Mouse (Mus musculus) myocyte (in vitro differentiated cells): Measurements from ENCODE around the gene Myo18a. TPM values are rescaled to one million over a fixed set of nuclear protein-coding genes. Genes with fewer than 3 reads are reported as not detected.
A peak's percentile ranks its signal among the peaks of the same experiment; 100 is the strongest.

Experiments used
- H3K27me3 ChIP-seq: one replicate; pipeline ENCODE4 v1.6.1; 2011; ENCODE audit not compliant: control insufficient read depth, insufficient read depth, insufficient read length
- H3K36me3 ChIP-seq: one replicate; pipeline ENCODE4 v1.6.1; 2011; ENCODE audit not compliant: control insufficient read depth, insufficient read depth
- H3K4me2 ChIP-seq: one replicate; pipeline ENCODE4 v1.6.1; 2011; ENCODE audit warnings: low read depth, control low read depth
- H3K4me3 ChIP-seq: one replicate; pipeline ENCODE4 v1.5.1; 2011; ENCODE audit warnings: mild to moderate bottlenecking, control low read depth, moderate library complexity
- H3K79me2 ChIP-seq: one replicate; pipeline ENCODE4 v1.6.1; 2011; ENCODE audit not compliant: control insufficient read depth, insufficient read depth
- H3ac ChIP-seq: one replicate; pipeline ENCODE4 v1.6.1; 2011; ENCODE audit not compliant: control insufficient read depth, insufficient read length
- CEBPB ChIP-seq: IDR thresholded peaks from 2 replicates; pipeline ENCODE4 v1.6.1; 2011; ENCODE audit warnings: mild to moderate bottlenecking, moderate library complexity; ENCODE audit not compliant: poor library complexity, insufficient read depth, severe bottlenecking
- E2F4 ChIP-seq: IDR thresholded peaks from one replicate; pipeline ENCODE4 v1.6.1; 2011; ENCODE audit warnings: mild to moderate bottlenecking, control low read depth, moderate library complexity; ENCODE audit not compliant: insufficient read depth
- MAX ChIP-seq: IDR thresholded peaks from one replicate; pipeline ENCODE4 v1.6.1; 2011; ENCODE audit warnings: low read depth, mild to moderate bottlenecking, control low read depth
- MYOD1 ChIP-seq, 3 experiments: IDR thresholded peaks; one replicate each; pipeline ENCODE4 v1.6.1; 2011; ENCODE audit warnings: control low read depth in 2 of 3, low read depth in 2 of 3, mild to moderate bottlenecking in 2 of 3, moderate library complexity in 1 of 3; ENCODE audit not compliant: insufficient read length in 2 of 3, control insufficient read depth in 1 of 3
- MYOG ChIP-seq, 3 experiments: IDR thresholded peaks; one replicate each; pipeline ENCODE4 v1.6.1; 2011; ENCODE audit warnings: control low read depth in 2 of 3, low read depth in 2 of 3, mild to moderate bottlenecking in 2 of 3; ENCODE audit not compliant: insufficient read length in 2 of 3, control insufficient read depth in 1 of 3, insufficient read depth in 1 of 3
- POLR2A ChIP-seq: IDR thresholded peaks from one replicate; pipeline ENCODE4 v1.6.1; 2011; ENCODE audit warnings: low read depth, mild to moderate bottlenecking, control low read depth, moderate library complexity; ENCODE audit not compliant: insufficient read length
- POLR2AphosphoS2 ChIP-seq: IDR thresholded peaks from one replicate; pipeline ENCODE4 v1.6.1; 2011; ENCODE audit warnings: low read depth, control low read depth; ENCODE audit not compliant: insufficient read length
- REST ChIP-seq: IDR thresholded peaks from one replicate; pipeline ENCODE4 v1.6.1; 2011; ENCODE audit warnings: mild to moderate bottlenecking, control low read depth, moderate library complexity; ENCODE audit not compliant: insufficient read depth, insufficient read length
- SRF ChIP-seq: IDR thresholded peaks from one replicate; pipeline ENCODE4 v1.6.1; 2011; ENCODE audit warnings: low read depth; ENCODE audit not compliant: control insufficient read depth, insufficient read length
- TCF12 ChIP-seq: IDR thresholded peaks from one replicate; pipeline ENCODE4 v1.6.1; 2011; ENCODE audit warnings: mild to moderate bottlenecking, control low read depth; ENCODE audit not compliant: poor library complexity, insufficient read depth, severe bottlenecking
- TCF3 ChIP-seq: IDR thresholded peaks from one replicate; pipeline ENCODE4 v1.6.1; 2011; ENCODE audit warnings: low read depth, control low read depth; ENCODE audit not compliant: insufficient read length
- USF1 ChIP-seq: IDR thresholded peaks from one replicate; pipeline ENCODE4 v1.6.1; 2011; ENCODE audit warnings: low read depth, mild to moderate bottlenecking, control low read depth, moderate library complexity
- polyA plus RNA-seq: library from polyadenylated mRNA; unstranded; fragments of >200 nt; fragmentation: generic; extraction: Trizol; gene quantifications from one replicate; pipeline ENCODE4 v1.2.1, GENCODE M21; 2012; ENCODE audit warnings: missing spikeins

Gene Myo18a
- polyA plus RNA-seq, result 169 TPM

DNA sequence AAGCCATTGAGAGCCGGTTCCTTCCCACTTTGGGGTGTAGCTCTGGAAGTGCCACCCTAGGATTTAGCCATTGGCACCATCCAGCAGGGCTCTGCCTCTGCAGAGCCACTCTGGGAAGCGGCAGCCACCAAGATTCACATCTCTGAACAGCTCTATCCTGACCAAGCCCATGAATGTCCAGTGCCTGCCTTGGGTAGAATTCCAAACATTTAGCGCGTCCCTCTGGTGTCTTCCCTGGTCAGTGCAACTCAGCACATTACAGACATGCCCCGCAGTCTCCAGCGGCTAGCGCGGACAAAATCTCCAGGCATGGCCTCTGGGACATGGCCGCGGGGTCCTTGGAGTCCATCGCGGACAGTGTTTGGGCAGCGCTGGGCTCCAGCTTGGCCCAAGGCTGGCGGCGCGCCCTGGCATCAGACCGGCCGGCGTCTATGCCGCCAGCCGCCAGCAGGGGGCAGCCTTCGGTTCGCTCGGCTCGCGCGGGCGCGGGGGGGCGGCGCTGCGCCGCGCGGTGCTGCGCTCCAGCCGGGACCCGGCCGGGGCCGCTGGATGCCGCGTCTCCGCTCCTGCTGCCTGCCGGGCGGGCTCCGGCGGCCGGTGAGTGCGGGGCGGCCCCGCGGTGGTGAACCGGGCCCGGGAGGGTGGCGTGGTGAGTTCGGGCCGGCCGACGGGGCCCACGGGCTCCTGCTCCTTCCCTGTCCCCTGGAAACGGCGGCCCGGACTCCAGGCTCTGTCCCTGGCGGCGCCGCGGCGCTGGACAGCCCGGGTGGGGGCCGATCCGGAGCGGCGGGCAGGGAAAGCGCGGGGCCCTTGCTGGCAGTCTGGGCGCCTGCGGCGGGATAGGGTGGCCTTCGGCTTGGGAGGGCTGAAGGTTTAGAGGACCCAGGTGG, at the start of gene Myo18a:
Gene Myo18a (plus strand): TSS at position 464 of the 890 bp plus-strand sequence.
- TF ChIP-seq MYOG (IDR thresholded peaks at IDR 0.05; ENCODE audit: control insufficient read depth in 1 of 3, insufficient read depth in 1 of 3, insufficient read length in 2 of 3, low read depth in 2 of 3) (peak in 1 of 3 experiments; percentile 34), REST (no peak), MYOD1 (IDR thresholded peaks at IDR 0.05; ENCODE audit: control insufficient read depth in 1 of 3, insufficient read length in 2 of 3, low read depth in 2 of 3) (peak in 1 of 3 experiments; percentile 32), TCF3 (no peak), SRF (no peak), POLR2A (peak; percentile 84), POLR2AphosphoS2 (peak; percentile 47), E2F4 (no peak), USF1 (no peak), TCF12 (no peak), CEBPB (no peak), MAX (no peak)
- Histone ChIP-seq H3K36me3 (no peaks in the 10 kb centered on the region), H3K27me3 (no peaks in the 10 kb centered on the region), H3K4me3 (peak within 1 kb of the TSS; percentile 39), H3ac (peak within 1 kb of the TSS; percentile 83), H3K4me2 (peak within 1 kb of the TSS; percentile 87), H3K79me2 (peaks cover 33% of the 10 kb centered on the region)

DNA sequence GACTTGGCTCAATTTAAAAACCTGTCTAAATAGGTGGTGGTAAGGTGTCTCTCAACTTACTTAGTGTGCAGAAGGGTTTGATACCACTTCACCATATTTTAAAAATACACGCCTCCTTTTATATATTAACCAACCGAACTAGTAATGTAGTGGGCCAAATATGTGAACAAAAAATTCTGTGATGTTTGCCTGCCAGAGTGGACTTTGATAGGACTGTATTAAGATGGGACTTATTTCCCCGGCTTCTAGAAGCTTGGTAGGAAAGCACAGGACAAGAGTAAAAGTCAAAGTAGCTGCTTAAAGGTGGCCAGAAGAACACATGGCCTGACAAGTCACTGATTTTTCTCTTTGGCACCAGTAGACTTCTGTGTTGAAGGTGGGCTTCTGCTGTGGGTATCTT, 49.3 kb upstream of the Myo18a start:
- no peak for TF ChIP-seq TCF12
- no peak for TF ChIP-seq USF1
- no peak for TF ChIP-seq POLR2A
- no peak for TF ChIP-seq CEBPB
- no peak for TF ChIP-seq E2F4
- TF ChIP-seq POLR2AphosphoS2, result no peak
- no peak for TF ChIP-seq MYOD1 (IDR thresholded peaks at IDR 0.05; ENCODE audit: control insufficient read depth in 1 of 3, insufficient read length in 2 of 3, low read depth in 2 of 3)
- no peak for TF ChIP-seq SRF
- no peak for TF ChIP-seq MYOG (IDR thresholded peaks at IDR 0.05; ENCODE audit: control insufficient read depth in 1 of 3, insufficient read depth in 1 of 3, insufficient read length in 2 of 3, low read depth in 2 of 3)
- TF ChIP-seq TCF3, result no peak
- no peak for TF ChIP-seq REST
- no peak for TF ChIP-seq MAX
- Histone ChIP-seq H3K79me2 (peaks cover 60% of the 10 kb centered on the region), H3K36me3 (peaks cover 54% of the 10 kb centered on the region), H3K4me2 (no peak overlapping the region), H3K4me3 (no peak overlapping the region), H3K27me3 (no peaks in the 10 kb centered on the region), H3ac (no peak overlapping the region)

DNA sequence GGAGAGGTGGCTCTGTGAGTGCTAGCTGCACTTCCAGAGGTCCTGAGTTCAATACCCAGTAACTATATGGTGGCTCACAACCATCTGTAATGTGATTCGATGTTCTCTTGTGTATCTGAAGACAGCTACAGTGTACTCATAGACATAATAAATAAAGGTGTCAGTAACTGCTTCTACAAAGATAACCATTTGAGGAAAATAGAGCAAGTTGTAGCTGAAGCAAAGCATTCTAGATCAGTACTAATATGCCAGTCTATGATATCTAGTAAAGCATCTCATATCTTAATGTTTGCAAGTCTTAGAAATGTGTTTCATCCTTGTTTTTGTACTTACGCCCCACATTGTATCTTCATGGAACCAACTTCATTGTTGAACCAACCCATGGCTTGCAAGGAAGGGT, 44.0 kb upstream of the Myo18a start:
- H3K36me3 ChIP-seq, result peaks cover 23% of the 10 kb centered on the region
- peaks cover 17% of the 10 kb centered on the region for H3K79me2 ChIP-seq
- no peak overlapping the region for H3K4me2 ChIP-seq
- no peak overlapping the region for H3K4me3 ChIP-seq
- TF ChIP-seq E2F4, result no peak
- no peak for TF ChIP-seq TCF3
- no peak for TF ChIP-seq MAX
- TF ChIP-seq MYOG (IDR thresholded peaks at IDR 0.05; ENCODE audit: control insufficient read depth in 1 of 3, insufficient read depth in 1 of 3, insufficient read length in 2 of 3, low read depth in 2 of 3), result no peak
- no peak overlapping the region for H3ac ChIP-seq
- no peaks in the 10 kb centered on the region for H3K27me3 ChIP-seq

DNA sequence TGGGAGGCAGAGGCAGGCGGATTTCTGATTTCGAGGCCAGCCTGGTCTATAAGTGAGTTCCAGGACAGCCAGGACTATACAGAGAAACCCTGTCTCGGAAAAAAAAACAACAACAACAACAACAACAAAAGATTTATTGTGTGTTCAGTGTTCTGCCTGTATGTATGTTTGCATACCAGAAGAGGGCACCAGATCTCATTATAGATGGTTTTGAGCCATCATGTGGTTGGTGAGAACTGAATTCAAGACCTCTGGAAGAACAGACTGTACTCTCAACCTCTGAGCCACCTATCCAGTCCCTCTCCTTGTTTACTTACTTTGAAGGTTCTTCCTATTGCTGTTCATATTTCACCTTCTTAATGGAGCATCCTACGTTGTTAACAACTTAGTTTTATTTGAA, 41.7 kb upstream of the Myo18a start:
- Histone ChIP-seq H3K4me2 (no peak overlapping the region), H3K27me3 (no peaks in the 10 kb centered on the region), H3K36me3 (peaks cover 7% of the 10 kb centered on the region), H3K4me3 (no peak overlapping the region), H3K79me2 (no peaks in the 10 kb centered on the region), H3ac (no peak overlapping the region)
- no peak for TF ChIP-seq TCF3
- no peak for TF ChIP-seq E2F4
- no peak for TF ChIP-seq TCF12
- no peak for TF ChIP-seq MAX
- TF ChIP-seq POLR2A, result no peak
- TF ChIP-seq USF1, result no peak
- no peak for TF ChIP-seq MYOG (IDR thresholded peaks at IDR 0.05; ENCODE audit: control insufficient read depth in 1 of 3, insufficient read depth in 1 of 3, insufficient read length in 2 of 3, low read depth in 2 of 3)
- no peak for TF ChIP-seq POLR2AphosphoS2
- TF ChIP-seq MYOD1 (IDR thresholded peaks at IDR 0.05; ENCODE audit: control insufficient read depth in 1 of 3, insufficient read length in 2 of 3, low read depth in 2 of 3), result no peak
- TF ChIP-seq SRF, result no peak
- no peak for TF ChIP-seq REST
- TF ChIP-seq CEBPB, result no peak

DNA sequence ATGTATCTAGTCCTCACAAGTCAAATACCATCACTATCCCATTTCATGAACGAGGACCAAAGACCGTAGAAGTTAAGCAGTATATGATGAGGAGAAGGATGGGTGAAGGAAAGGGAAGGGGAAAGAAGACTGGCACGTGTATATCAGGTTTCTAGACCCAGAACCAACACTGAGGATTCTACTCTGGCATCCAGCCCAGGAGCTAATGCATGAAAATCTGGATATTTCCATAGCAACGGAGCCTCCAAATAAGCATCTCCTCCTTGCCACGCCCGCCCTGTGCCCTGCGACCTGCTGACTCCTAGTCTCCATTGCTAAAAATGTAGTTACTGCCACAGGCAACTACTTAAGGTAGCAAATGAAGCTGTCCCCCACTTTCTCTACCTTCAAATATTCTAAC, 38.3 kb upstream of the Myo18a start:
- Histone ChIP-seq H3K79me2 (no peaks in the 10 kb centered on the region), H3K4me3 (no peak overlapping the region), H3K36me3 (no peaks in the 10 kb centered on the region), H3K27me3 (no peaks in the 10 kb centered on the region), H3K4me2 (no peak overlapping the region), H3ac (no peak overlapping the region)
- no peak for TF ChIP-seq SRF
- no peak for TF ChIP-seq POLR2AphosphoS2
- TF ChIP-seq REST, result no peak
- TF ChIP-seq E2F4, result no peak
- TF ChIP-seq TCF3, result no peak
- no peak for TF ChIP-seq MYOD1 (IDR thresholded peaks at IDR 0.05; ENCODE audit: control insufficient read depth in 1 of 3, insufficient read length in 2 of 3, low read depth in 2 of 3)
- TF ChIP-seq POLR2A, result no peak
- no peak for TF ChIP-seq CEBPB
- TF ChIP-seq MYOG (IDR thresholded peaks at IDR 0.05; ENCODE audit: control insufficient read depth in 1 of 3, insufficient read depth in 1 of 3, insufficient read length in 2 of 3, low read depth in 2 of 3), result no peak
- TF ChIP-seq USF1, result no peak
- TF ChIP-seq TCF12, result no peak
- no peak for TF ChIP-seq MAX
